Mouse (Mus musculus) left cerebral cortex, postnatal 14 days (tissue): Measurements from ENCODE around the gene Wdr5. TPM values are rescaled to one million over a fixed set of nuclear protein-coding genes. Genes with fewer than 3 reads are reported as not detected.
"Not testable (repeated sequence)": the region's sequence is repeated elsewhere in the genome, so short reads cannot be mapped to it uniquely, and the experiment has no call there.

Experiments
- DNase-seq, 2 experiments: peaks; one replicate each; pipeline ENCODE4 v3.0.0; 2021 to 2022; ENCODE audit warnings: low spot score in 2 of 2, mixed read lengths in 1 of 2
- intact Hi-C: fragments of 180-260 bp; cut with DNase I; formaldehyde crosslinking; loops from one replicate; pipeline ENCODE4 v1.15.1; 2025
- total RNA-seq, 2 experiments: library from RNA; stranded (reverse); gene quantifications; 2 replicates each; pipeline ENCODE4 v1.2.3; 2021

Wdr5 gene
- total RNA-seq, 2 experiments from 2014 or later = 34.9 to 37.3 TPM

- intact Hi-C loops = no loop called here
- no peak for DNase-seq
These were observed 24.0 kb upstream of the Wdr5 start for GRCm38 (mm10) chr2:27490939-27491338.

GRCm38 (mm10) chr2:27493971-27494370 is 21.0 kb upstream of the Wdr5 start:
- intact Hi-C loops = no loop called here
- DNase-seq = no peak

DNA sequence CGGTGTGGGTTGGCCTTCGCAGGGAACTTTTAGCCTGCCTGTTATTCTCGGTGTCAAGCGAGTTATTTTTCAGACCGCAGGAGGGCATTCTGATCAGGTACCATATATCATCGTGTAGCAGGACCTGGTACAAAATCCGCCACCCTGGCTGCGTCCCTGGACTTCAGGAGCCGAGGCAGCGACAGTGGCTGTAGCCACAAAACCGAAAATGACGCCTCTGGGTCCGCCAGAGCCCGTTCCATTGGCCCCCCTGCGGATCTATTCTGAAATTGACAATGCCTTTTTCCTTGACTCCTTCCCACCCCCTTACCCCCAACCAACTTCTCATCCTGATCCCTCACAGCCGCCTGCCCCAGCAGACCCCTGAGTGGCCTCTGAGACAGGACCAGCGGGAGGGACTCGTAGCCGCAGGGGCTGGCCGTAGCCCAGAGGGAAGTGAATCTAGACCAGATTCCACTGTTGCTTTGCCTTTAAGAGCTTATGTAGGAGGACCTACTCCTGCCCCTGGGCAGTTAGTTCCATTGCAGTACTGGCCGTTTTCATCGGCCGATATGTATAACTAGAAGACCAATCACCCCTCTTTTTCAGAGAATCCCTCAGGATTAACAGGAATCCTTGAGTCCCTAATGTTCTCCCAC is 18.4 kb upstream of the Wdr5 start:
- DNase-seq = no peak
- intact Hi-C loops = no loop called here

DNA sequence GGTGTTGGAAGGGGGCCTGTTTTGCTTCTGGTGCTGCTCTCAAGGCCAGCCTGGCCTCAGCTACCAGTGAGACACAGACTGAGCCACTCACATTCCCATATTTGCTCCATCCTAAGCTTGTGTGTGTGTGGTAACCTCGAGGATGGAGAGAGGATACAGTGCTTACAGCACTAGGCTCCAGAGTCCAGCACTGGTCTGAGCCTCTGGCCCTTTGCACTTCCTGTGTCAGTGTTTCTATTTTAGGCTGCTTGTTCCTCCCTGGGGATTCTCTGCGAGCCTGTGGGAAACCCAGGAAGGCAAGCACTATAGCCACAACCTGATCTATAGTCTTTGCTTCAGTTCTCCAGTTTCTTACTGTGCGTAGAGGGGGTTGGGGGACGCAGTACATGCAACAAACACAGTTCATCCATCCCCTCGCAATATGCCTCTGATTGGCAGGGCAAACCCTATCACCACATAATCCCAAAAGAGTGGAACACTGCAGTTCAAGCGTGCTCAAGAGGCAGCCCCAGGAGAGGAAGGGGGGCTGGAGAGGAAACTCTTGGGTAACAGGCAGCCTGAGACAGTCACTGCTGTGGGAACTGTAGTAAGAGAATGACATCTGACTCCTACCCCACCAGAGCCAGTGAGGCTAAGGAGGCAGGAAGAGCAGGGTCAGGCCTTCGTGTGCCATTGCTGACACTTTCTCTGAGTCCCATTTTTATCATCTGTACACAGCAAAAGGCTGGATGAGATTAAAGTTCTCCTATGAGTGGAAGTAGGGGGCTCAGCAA is 10.7 kb upstream of the Wdr5 start:
- DNase-seq = no peak
- intact Hi-C loops = no loop called here

- intact Hi-C loops = no loop called here
- no peak for DNase-seq
These were observed 9.4 kb upstream of the Wdr5 start for GRCm38 (mm10) chr2:27505539-27505938.

- DNase-seq, intact Hi-C loops: not testable (repeated sequence)
These were observed 8.3 kb upstream of the Wdr5 start for GRCm38 (mm10) chr2:27506658-27507057.

- no peak for DNase-seq
- intact Hi-C loops = no loop called here
These were observed 7.4 kb upstream of the Wdr5 start, which contains the start of gene Brd3 for GRCm38 (mm10) chr2:27507562-27507961. Brd3 (minus strand) TSS chr2:27507662.

- DNase-seq = no peak
- intact Hi-C loops = loop anchor here (5.0 kb wide), 1 partner anchor 223 kb away; no protein-coding TSS in a partner anchor
These were observed 4.3 kb upstream of the Wdr5 start for GRCm38 (mm10) chr2:27510706-27511105.

- intact Hi-C loops = loop anchor here (5.0 kb wide), 1 partner anchor 226 kb away; no protein-coding TSS in a partner anchor
- no peak for DNase-seq
These were observed 2.0 kb upstream of the Wdr5 start for GRCm38 (mm10) chr2:27512909-27513308.

GRCm38 (mm10) chr2:27513861-27514260 is 1.1 kb upstream of the Wdr5 start:
- intact Hi-C loops = loop anchor here (2.0 to 5.0 kb wide), 2 partner anchors 39 to 227 kb away; no protein-coding TSS in a partner anchor
- DNase-seq = peak; percentile 6 to 39

DNA sequence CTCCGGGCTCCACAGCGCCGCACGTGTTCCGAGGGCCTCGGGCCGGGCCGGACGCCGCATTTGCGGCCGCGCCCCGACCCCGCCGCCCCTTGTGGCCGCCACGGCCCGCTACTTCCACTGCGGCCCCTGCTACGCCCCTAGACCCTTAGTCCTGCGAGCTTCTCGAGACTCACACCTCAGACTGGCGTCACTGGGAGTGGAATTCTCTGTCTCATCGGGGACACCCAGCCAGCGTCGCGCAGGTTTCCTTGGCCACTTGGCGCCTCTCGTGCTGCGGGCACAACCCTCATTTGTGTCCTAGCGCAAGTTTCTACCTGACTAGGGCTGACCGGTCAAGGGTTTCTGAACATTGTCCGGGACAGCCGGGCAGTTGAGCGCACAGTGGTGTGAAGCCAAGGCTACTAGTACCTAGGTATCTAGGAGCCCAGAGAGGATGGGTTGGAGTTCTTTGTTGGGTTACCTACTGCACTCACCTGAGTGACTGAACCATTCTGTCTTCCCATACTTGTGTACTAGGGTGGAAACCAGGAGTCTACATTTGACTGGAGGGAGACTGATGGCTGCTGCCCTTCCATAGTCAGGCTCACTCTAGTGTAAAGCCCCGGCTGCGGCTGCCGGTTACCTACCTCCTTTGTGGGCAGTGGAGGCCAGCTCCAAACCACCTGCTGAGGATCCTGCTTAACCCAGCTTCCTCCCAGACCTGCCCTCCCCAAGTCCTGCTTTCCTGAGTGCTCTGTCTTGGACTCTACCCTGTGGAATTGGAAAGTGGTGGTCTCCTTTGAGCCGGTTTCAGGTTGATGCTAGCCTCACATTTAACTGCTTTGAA is 597 bp downstream of the Wdr5 start:
- no peak for DNase-seq
- intact Hi-C loops = loop anchor here (2.0 to 5.0 kb wide), 2 partner anchors 41 to 63 kb away; no protein-coding TSS in a partner anchor

DNA sequence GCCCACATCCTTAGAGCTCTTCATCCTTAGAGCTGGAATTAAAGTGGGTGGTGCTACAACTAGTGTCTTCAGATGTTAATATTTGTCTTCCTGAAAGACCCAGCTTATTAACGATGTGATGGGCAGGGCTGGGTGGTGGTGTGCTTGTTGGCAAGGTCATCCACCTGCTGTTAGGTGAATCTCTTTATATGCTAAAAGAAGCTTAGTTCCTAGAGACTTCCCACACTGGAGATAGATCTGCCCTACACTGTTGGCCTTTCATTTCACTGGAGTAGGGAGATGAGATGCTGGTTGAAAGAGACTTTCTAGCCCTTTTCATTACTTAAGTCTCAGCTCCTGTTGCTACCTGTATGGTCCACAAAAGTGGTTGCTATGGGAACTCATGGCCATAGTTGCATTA is 1.3 kb downstream of the Wdr5 start:
- no peak for DNase-seq
- intact Hi-C loops = loop anchor here (5.0 kb wide), 1 partner anchor 64 kb away; no protein-coding TSS in a partner anchor

- intact Hi-C loops = loop anchor here (5.0 kb wide), 1 partner anchor 66 kb away; no protein-coding TSS in a partner anchor
- DNase-seq = no peak
These were observed 3.3 kb downstream of the Wdr5 start for GRCm38 (mm10) chr2:27518283-27518682.

- intact Hi-C loops, DNase-seq: not testable (repeated sequence)
These were observed 23.7 kb downstream of the Wdr5 start for GRCm38 (mm10) chr2:27538455-27539330.

GRCm38 (mm10) chr2:27539336-27539735 is 24.4 kb downstream of the Wdr5 start:
- intact Hi-C loops = no loop called here
- peak; percentile 30 to 43 for DNase-seq

GRCm38 (mm10) chr2:27539772-27540514 is 25.0 kb downstream of the Wdr5 start:
- peak; percentile 99 to 100 for DNase-seq
- intact Hi-C loops = loop anchor here (10.0 kb wide), 1 partner anchor 905 kb away; the partner anchor contains the start of gene Ppp1r26

GRCm38 (mm10) chr2:27540515-27540836 is 25.5 kb downstream of the Wdr5 start:
- intact Hi-C loops = loop anchor here (10.0 kb wide), 1 partner anchor 904 kb away; the partner anchor contains the start of gene Ppp1r26
- DNase-seq = no peak

- intact Hi-C loops = loop anchor here (10.0 kb wide), 1 partner anchor 904 kb away; the partner anchor contains the start of gene Ppp1r26
- DNase-seq = no peak
These were observed 26.3 kb downstream of the Wdr5 start for GRCm38 (mm10) chr2:27541225-27541624.
